In the genomic region with DNA sequence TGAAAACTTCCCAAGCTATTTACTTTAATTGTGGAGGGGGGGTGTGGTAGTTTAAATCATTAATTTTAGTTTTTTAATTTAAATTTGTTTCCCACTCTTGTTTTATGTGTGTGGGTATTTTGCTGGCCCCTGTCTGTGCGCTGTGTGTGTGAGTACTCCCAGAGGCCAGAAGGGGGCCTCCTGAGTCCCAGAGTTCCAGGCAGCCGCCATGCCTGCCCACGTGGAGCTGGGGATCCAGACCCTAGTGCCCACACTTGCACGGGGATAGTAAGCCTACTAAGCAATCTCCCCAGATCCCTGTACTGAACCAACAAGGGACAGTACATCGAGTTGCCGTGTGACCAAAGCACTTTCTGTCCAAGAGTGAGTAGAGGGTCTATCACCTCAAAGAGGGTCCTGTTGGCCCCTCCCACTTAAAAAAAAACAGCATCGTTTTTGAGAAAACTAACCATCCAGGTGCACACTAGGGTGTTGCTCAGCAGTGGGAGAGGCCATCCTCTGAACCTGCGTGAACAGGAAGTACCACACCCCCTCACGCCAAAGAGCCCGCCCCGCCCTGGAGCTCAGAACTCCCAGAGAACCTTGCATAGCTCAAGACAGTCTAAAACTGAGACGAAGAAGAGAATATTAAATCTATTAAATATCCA, we compare ENCODE assay signal across 11 mouse cellular contexts.
DNase-seq lines count a peak whose midpoint lies in the region; ATAC-seq and TF ChIP-seq lines count a peak whose summit lies in the region.
"Had no signal": no experiment of that assay in that cellular context is flagged by ENCODE, and none has a peak within 500 bp of the region (broad histone marks: within the 10 kb centered on the region; RNA-seq: fewer than 3 reads in every experiment).

No protein-coding gene starts in this region.

- no peaks in the 10 kb centered on the region for H3K36me3 ChIP-seq in lung, postnatal 0 days (ENCODE audit: insufficient read depth, low read length)
- no peaks in the 10 kb centered on the region for H3K36me3 ChIP-seq in G1E (replicated peaks)
- no peaks in the 10 kb centered on the region for H3K36me3 ChIP-seq in intestine, embryonic 14.5 days (ENCODE audit: control insufficient read depth, insufficient read depth, low read length)
- H3K36me3 ChIP-seq in stomach, postnatal 0 days (ENCODE audit: control insufficient read depth, insufficient read depth, low read length), result no peaks in the 10 kb centered on the region
- H3K36me3 ChIP-seq: heart, embryonic 13.5 days; hindbrain, embryonic 12.5 days had no signal

- no peak for TF ChIP-seq EP300 in lung, postnatal 0 days (IDR thresholded peaks at IDR 0.05)
- TF ChIP-seq EP300 in stomach, postnatal 0 days (optimal IDR thresholded peaks at IDR 0.05), result no peak

- no peak for TF ChIP-seq POLR2A in lung, adult 2 months (IDR thresholded peaks at IDR 0.05; ENCODE audit: borderline replicate concordance, extremely low read depth, low read depth, low read length)

- no peak overlapping the region for H3K4me2 ChIP-seq in lung, postnatal 0 days (replicated peaks; ENCODE audit: low read depth, low read length)
- no peak overlapping the region for H3K4me2 ChIP-seq in intestine, embryonic 14.5 days (ENCODE audit: low read length)
- no peak overlapping the region for H3K4me2 ChIP-seq in stomach, postnatal 0 days (replicated peaks; ENCODE audit: low read depth)
- H3K4me2 ChIP-seq: heart, embryonic 13.5 days; hindbrain, embryonic 12.5 days had no signal

- H3K9me3 ChIP-seq in lung, postnatal 0 days (ENCODE audit: low read length), result no peaks in the 10 kb centered on the region
- H3K9me3 ChIP-seq in G1E (replicated peaks), result no peaks in the 10 kb centered on the region
- H3K9me3 ChIP-seq in intestine, embryonic 14.5 days (ENCODE audit: control insufficient read depth, low read length), result no peaks in the 10 kb centered on the region
- H3K9me3 ChIP-seq in stomach, postnatal 0 days (ENCODE audit: control insufficient read depth, low read length), result no peaks in the 10 kb centered on the region
- H3K9me3 ChIP-seq: heart, embryonic 13.5 days; hindbrain, embryonic 12.5 days had no signal

- H3K4me3 ChIP-seq in lung, postnatal 0 days (ENCODE audit: low read depth, low read length), result no peak overlapping the region
- no peak overlapping the region for H3K4me3 ChIP-seq in lung, adult 2 months (replicated peaks; ENCODE audit: extremely low read depth, low read depth, low read length)
- no peak overlapping the region for H3K4me3 ChIP-seq in G1E (ENCODE audit: low read depth, low read length)
- H3K4me3 ChIP-seq in intestine, embryonic 14.5 days (ENCODE audit: low read depth, low read length), result no peak overlapping the region
- no peak overlapping the region for H3K4me3 ChIP-seq in stomach, postnatal 0 days (ENCODE audit: low read depth, low read length)
- H3K4me3 ChIP-seq: heart, embryonic 13.5 days; hindbrain, embryonic 12.5 days had no signal

- WGBS in lung, postnatal 0 days, result 81% methylated on average over 12 of the region's 12 CpGs
- WGBS in lung, adult 2 months, result 76% methylated on average over 12 of the region's 12 CpGs
- WGBS in intestine, embryonic 14.5 days, result 77% methylated on average over 12 of the region's 12 CpGs
- WGBS in stomach, postnatal 0 days, result 68% methylated on average over 12 of the region's 12 CpGs

- no peak overlapping the region for H3K27ac ChIP-seq in lung, postnatal 0 days (ENCODE audit: low read length)
- H3K27ac ChIP-seq in intestine, embryonic 14.5 days (ENCODE audit: low read depth), result 0 out of 2 replicates have a peak overlapping the region, but pooled peaks have one; percentile 33
- peak overlapping the region; percentile 70; the same call in 1 of the 2 replicates for H3K27ac ChIP-seq in stomach, postnatal 0 days (replicated peaks)
- H3K27ac ChIP-seq: heart, embryonic 13.5 days had no signal

- no peaks in the 10 kb centered on the region for H3K27me3 ChIP-seq in lung, postnatal 0 days (replicated peaks; ENCODE audit: insufficient read depth, low read length)
- H3K27me3 ChIP-seq in G1E (ENCODE audit: insufficient read depth, low read length), result peaks cover 20% of the 10 kb centered on the region
- H3K27me3 ChIP-seq in intestine, embryonic 14.5 days (replicated peaks; ENCODE audit: control insufficient read depth, insufficient read depth, low read length), result no peaks in the 10 kb centered on the region
- H3K27me3 ChIP-seq in stomach, postnatal 0 days (ENCODE audit: control insufficient read depth, insufficient read depth, low read length), result no peaks in the 10 kb centered on the region
- H3K27me3 ChIP-seq: heart, embryonic 13.5 days; hindbrain, embryonic 12.5 days had no signal

- ATAC-seq in lung, postnatal 0 days, result no peak
- 0 out of 2 replicates have a peak, but pooled peaks have one; percentile 51 for ATAC-seq in G1E (ENCODE audit: extremely low read depth, insufficient number of reproducible peaks, low FRiP score, poor library complexity, severe bottlenecking)
- ATAC-seq in intestine, embryonic 14.5 days (replicated peaks; ENCODE audit: low FRiP score, low TSS enrichment, low read depth), result peak; percentile 41; the same call in 1 of the 2 replicates
- ATAC-seq in stomach, postnatal 0 days (ENCODE audit: low FRiP score, low TSS enrichment), result peak; percentile 79

- no peaks in the 10 kb centered on the region for H3K4me1 ChIP-seq in lung, postnatal 0 days (ENCODE audit: insufficient read depth, low read depth, low read length)
- H3K4me1 ChIP-seq in lung, adult 2 months (ENCODE audit: control insufficient read depth, insufficient read depth, low read length), result no peaks in the 10 kb centered on the region
- H3K4me1 ChIP-seq in G1E (ENCODE audit: insufficient read depth, low read depth, low read length), result peaks cover 61% of the 10 kb centered on the region
- H3K4me1 ChIP-seq in intestine, embryonic 14.5 days (replicated peaks; ENCODE audit: control insufficient read depth, insufficient read depth, low read length), result peaks cover 6% of the 10 kb centered on the region; the same call in 1 of the 2 replicates
- H3K4me1 ChIP-seq in stomach, postnatal 0 days (replicated peaks; ENCODE audit: control insufficient read depth, insufficient read depth), result 0 out of 2 replicates have a peak, but pooled peaks cover 2% of the 10 kb centered on the region

- no peak for DNase-seq in lung, postnatal 0 days (ENCODE audit: low spot score)
- no peak for DNase-seq in lung, adult 2 months
- DNase-seq in G1E (ENCODE audit: low spot score), result no peak
- no peak for DNase-seq in intestine, embryonic 14.5 days (ENCODE audit: low spot score)
- peak; percentile 74 for DNase-seq in stomach, postnatal 0 days (ENCODE audit: low spot score)
- no peak for DNase-seq in adrenal gland, adult 8-10 months
- DNase-seq in gastrocnemius, postnatal 4 days (ENCODE audit: low spot score in 2 of 2), result no peak
- DNase-seq: adrenal gland, postnatal 25 days; cerebellum, adult 11 months had no signal

- TF ChIP-seq CTCF in lung, postnatal 0 days (IDR thresholded peaks at IDR 0.05), result peak; percentile 9
- TF ChIP-seq CTCF in lung, adult 2 months (IDR thresholded peaks at IDR 0.05; ENCODE audit: insufficient read depth, low read length), result no peak
- no peak for TF ChIP-seq CTCF in G1E (IDR thresholded peaks at IDR 0.05; ENCODE audit: low read depth, low read length)
- peak; percentile 35 for TF ChIP-seq CTCF in stomach, postnatal 0 days (IDR thresholded peaks at IDR 0.05; ENCODE audit: low read depth)

- no peak overlapping the region for H3K9ac ChIP-seq in lung, postnatal 0 days (replicated peaks; ENCODE audit: low read depth)
- no peak overlapping the region for H3K9ac ChIP-seq in intestine, embryonic 14.5 days (ENCODE audit: low read length)
- no peak overlapping the region for H3K9ac ChIP-seq in stomach, postnatal 0 days (ENCODE audit: low read length)
- H3K9ac ChIP-seq: heart, embryonic 13.5 days; hindbrain, embryonic 12.5 days had no signal

Comparison
In these comparisons a context has a peak if more than half of its experiments do, and no peak if none do; other contexts are left out.
1. CTCF ChIP-seq: peak in lung, postnatal 0 days (single experiment) and stomach, postnatal 0 days (single experiment); none in lung, adult 2 months (single experiment) and G1E (single experiment).